Mouse (Mus musculus): ENCODE data around the gene Xrcc3.

Gene Xrcc3

DNA sequence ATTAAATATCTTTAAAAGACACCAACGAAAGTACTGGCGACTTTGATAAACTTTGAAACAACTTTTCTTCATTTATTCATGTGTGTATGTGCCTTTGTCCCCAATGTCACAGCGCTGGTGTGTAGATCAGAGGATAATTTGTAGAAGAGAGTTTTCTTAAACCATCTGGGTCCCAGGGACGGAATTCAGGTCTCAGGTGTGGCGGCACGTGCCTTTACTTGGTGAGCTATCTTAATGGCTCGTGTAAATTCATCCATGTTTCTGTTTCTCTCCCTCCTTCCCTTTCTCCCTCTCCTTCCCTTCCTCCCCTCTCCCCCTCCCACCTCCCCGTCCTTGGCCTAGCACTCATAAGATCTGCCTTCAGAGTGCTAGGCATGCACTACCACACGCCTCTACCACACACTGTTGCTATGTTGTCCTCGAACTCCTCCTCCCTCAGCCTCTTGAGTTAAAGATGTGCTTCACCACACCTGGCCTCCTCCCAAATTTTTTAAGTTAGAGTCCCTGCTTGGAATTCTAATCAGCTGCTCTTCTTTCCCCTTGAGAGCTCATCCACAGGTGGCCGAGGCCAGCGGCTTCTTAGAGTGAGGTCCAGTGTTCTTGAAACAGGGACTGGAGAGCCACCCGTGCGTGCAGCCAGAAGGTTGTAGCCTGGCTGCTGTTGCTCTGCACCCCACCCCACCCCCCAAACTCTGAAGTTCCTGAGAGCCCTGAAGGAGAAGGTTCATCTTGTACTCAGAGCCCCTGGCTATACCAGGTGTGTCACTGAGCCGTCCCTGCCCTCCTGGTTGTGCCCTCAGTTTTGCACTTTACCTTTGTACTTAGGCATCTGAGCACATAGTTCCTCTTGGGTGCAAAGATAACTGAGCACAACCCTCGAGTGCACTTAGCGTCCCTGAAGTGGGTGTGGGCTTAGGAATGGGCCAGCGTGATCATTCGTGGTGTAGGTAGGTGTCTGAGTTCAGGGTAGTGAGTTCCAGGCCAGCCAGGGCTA, 1.4 kb upstream of the Xrcc3 start:
- no peak for DNase-seq (ENCODE audit: low spot score in 2 of 2)

- DNase-seq (ENCODE audit: low spot score in 2 of 2): no peak
Measured at GRCm38 (mm10) chr12:111813111-111813765, 435 bp downstream of the Xrcc3 start.

DNA sequence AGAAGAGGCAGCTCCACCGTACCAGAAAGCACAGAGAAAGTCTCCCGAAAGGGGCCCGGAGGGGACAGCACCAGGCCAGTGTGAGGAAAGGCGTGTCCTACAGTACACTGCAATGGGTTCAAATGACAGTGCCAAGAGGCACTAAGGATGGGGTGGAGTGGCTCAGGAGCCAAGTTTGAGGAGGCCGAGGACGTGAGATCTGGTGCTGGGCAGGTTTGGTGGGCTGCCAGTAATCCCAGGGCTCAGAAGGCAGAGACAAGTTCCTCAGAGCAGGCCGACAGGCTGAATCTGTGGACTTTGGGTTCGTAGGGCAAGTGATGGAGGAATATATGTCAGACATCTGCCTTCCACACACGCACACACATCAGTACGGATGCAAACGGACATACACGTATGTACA, 1.1 kb downstream of the Xrcc3 start:
- no peak for DNase-seq (ENCODE audit: low spot score in 2 of 2)

DNA sequence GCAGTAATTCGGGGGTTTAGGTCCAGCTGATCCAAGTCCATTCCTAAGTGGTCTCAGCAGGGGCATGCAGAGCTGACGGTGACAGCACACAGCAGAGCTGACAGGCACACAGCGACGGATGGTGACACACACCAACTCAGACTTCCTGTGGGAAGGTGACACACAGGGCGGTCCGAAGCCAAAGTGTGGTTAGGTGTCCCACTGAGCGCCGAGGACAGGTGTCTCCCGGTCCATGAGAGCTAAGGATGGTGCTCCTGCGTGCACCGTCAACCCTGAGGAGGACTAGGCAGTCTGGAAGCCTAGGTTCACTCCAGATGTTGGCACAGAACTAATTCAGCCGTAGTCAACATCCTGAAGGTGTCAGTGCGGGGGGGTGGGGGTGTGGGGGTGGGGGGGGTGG, 1.6 kb downstream of the Xrcc3 start:
- DNase-seq (ENCODE audit: low spot score in 2 of 2): no peak

DNA sequence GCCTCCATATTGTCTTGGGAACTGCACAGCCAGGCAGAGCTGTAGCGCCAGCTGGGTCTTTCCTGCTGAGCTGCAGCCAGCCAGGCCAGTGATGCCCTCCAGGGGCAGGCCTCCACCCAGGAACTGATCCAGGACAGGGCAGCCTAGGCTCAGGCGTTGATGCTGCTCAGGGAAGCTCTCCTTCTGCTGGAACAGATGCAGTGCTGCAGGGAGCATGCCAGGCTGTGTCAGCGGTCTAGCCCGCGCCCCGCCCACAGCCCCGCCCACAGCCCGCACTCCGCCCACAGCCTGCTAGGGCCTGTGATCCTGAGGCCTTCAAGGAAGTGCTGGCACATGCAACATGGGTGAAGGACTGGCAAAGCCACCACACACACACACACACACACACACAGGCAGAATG, 3.9 kb downstream of the Xrcc3 start:
- DNase-seq (ENCODE audit: low spot score in 2 of 2): peak; percentile 62 to 71

DNA sequence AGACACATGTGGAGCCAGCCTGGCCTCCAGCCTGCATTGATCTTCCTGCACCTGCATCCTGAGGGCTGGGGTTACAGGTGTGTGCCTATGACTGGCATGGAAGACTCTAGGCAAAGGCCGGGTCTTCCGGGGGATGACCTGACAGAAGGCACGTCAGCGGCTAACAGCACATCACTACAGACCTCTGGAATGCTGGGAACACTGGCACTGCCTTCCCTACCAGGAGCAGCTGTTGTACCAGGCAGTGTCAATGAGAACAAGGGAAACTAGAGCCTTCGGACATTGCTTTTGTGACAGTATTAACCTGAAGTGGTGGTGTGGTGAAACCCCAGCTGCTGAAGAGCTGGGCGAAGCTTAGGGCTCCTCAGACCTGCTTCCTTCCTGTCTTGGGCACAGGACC, 4.9 kb downstream of the Xrcc3 start:
- DNase-seq (ENCODE audit: low spot score in 2 of 2): no peak

- no peak for DNase-seq (ENCODE audit: low spot score in 2 of 2)
Measured at GRCm38 (mm10) chr12:111803538-111803937, 10.1 kb downstream of the Xrcc3 start.

DNA sequence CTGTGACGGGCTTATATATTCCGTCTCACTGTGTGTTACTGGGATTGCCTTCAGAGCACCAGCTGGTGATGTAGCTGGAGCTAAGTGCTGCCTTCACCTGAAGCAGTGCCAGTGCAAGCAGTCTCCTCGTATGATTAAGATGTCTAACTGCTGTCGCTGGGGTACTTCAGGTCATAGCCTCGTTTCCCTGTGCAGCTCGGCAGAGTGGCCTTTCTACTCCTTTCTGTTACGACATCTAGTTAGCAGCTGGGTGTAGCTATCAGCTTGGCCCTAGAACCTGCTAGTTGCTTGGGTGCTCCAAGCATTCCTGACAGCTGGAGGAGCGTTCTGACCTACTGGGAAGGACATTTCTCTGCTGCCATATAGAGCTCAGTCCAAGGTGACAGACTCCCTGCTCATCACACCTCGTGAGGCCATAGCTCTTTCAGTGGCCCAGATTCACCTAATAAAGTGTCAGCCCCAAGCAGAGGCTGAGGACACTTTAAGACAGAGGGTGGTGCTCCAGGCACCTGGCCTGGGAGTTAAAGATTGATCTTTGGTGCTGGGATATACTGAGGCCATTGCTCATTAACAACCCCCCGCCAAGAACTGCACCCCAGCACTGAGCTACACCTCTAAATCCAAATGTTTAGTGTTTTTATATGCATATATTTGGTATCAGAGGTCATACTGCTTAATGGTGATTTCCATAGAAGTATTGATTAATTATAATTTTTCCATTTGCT, 13.1 kb downstream of the Xrcc3 start:
- DNase-seq (ENCODE audit: low spot score in 2 of 2): peak in 1 of 2 experiments; percentile 38

GRCm38 (mm10) chr12:111798493-111798892, 15.2 kb downstream of the Xrcc3 start:
- no peak for DNase-seq (ENCODE audit: low spot score in 2 of 2)

DNA sequence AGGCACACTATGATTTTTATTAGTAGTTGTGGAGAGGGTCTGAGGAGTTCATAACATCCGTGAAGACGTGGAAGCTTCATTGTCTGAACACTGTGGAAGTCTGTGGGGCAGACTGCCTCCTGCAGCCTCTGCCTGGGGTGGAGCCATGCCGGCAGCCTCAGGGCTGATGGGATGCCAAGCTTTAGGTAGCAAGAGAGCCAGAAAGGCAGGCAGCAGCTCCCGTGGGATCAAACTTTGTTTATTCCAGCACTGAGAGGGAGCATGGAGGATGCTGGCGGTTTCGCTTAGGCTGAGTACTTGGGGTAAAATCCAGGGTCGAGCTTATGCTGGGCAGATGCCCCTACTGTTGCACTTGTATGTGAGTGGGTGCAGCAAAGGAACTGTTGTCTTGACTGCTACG, 16.4 kb downstream of the Xrcc3 start:
- no peak for DNase-seq (ENCODE audit: low spot score in 2 of 2)

GRCm38 (mm10) chr12:111795180-111795895, 18.3 kb downstream of the Xrcc3 start:
- DNase-seq (ENCODE audit: low spot score in 2 of 2): peak; percentile 63 to 65

DNA sequence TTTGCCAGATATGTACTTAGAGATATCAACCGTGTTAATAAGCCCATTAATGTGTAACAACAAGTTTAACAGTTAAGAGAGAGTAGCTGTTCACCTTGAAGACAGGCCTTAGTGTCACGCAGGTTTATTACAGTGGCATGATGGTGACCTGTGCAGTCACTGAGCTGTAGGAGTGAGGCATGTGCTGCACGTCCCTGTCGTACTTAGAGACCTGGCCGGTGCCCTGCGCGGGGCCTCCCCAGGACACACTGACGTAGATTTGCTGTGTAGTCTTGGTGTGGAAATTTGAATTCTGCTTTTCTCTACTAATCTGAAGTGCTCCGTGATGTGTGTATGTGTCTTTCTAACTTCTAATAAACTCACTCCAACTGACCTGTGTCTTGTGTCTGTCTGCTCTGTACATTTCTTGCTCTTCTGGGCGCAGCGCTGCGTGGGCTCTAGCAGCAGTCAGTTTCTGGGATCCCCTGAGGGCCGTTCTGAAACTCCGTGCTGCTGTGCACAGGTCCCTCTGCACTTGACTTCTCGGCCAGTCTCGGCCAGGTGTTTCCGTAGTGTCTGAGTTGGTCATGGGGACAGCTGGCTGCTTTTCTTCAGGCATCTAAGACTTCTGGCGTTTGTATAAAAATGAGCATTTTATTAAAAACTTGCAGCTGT, 19.0 kb downstream of the Xrcc3 start:
- no peak for DNase-seq (ENCODE audit: low spot score in 2 of 2)

DNA sequence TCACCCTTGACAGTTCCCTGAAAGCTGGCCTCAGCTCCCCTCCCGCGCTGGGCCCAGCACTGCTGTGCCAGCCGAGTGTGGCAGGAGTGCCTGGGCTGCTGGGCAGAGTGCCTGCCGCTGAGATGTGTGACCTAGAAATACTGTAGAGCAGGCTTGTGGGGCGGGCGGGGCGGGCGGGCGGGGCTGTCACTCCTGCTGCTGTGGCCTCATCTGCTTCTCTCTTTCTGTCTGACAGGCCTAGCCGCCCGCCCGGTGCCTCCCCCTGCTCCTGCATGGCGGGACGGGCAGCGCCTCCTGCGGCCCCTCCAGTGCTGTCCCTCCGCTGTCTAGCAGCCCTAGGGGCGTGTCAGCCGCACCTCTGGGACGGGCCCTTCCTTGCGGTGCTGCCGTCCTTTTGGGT, 19.6 kb downstream of the Xrcc3 start:
- peak; percentile 51 to 66 for DNase-seq (ENCODE audit: low spot score in 2 of 2)

- DNase-seq (ENCODE audit: low spot score in 2 of 2): no peak
Measured at GRCm38 (mm10) chr12:111791474-111792104, 22.1 kb downstream of the Xrcc3 start.

GRCm38 (mm10) chr12:111790631-111791030, 23.0 kb downstream of the Xrcc3 start:
- no peak for DNase-seq (ENCODE audit: low spot score in 2 of 2)

DNA sequence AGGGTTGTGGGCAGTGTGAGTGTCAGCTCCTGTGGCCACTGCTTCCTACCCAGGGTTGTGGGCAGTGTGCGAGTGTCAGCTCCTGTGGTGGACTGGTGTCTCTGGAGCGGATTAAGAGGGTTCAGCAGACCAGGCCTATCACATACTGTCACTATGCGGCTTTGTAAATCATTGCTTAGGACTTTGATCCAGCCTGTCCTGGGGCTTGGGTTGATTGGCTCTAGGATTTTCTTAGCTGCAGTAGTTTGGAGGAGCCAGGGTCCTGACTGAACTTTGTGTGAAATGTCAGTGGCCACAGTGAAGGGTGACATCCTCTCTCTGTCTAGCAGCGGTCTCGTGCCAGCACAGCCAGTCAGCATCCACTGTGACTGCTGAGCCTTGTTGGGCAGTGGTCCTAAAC, 23.6 kb downstream of the Xrcc3 start:
- DNase-seq (ENCODE audit: low spot score in 2 of 2): no peak

GRCm38 (mm10) chr12:111787015-111787414, 26.7 kb downstream of the Xrcc3 start:
- DNase-seq (ENCODE audit: low spot score in 2 of 2): no peak

- no peak for DNase-seq (ENCODE audit: low spot score in 2 of 2)
Measured at GRCm38 (mm10) chr12:111785174-111785573, 28.5 kb downstream of the Xrcc3 start.

GRCm38 (mm10) chr12:111779544-111779943, 34.1 kb downstream of the Xrcc3 start:
- DNase-seq (ENCODE audit: low spot score in 2 of 2): no peak

- DNase-seq (ENCODE audit: low spot score in 2 of 2): no peak
Measured at GRCm38 (mm10) chr12:111777919-111778318, 35.8 kb downstream of the Xrcc3 start.

DNA sequence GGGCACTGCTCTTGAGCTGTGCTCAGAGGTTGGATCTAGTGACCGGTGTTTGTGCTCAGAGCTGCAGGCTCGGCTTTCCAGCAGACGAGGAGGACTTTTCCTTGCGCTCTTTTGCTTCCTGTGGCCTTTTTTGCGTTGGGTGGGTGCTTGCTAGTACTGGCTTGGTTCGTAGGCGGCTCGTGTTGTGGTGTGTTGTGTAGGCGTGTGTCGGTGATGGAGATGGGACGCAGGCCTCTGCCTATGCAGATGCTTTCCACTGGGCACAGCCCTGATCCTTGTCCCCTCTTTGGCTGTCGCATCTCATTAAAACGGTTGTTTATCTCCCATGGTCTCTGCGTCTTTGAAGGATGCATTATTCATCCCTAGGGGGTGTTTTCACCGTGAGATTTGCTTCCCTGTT, 38.8 kb downstream of the Xrcc3 start:
- no peak for DNase-seq (ENCODE audit: low spot score in 2 of 2)
